Mouse (Mus musculus): ENCODE results near the gene Mtap. TPM values are rescaled to one million over a fixed set of nuclear protein-coding genes. Genes with fewer than 3 reads are reported as not detected.

Mtap gene
- 40.4 and 45.4 TPM in 2 replicates for total RNA-seq (2021)
- long read RNA-seq, transcript Mtap-201 (8 exons, 2,797 nt), result major isoform, 29 of 32 reads
- long read RNA-seq, partial matches to known transcripts, result 2 of 32 reads
- long read RNA-seq, other reads (novel, unspliced or antisense), result 1 of 32 reads

DNA sequence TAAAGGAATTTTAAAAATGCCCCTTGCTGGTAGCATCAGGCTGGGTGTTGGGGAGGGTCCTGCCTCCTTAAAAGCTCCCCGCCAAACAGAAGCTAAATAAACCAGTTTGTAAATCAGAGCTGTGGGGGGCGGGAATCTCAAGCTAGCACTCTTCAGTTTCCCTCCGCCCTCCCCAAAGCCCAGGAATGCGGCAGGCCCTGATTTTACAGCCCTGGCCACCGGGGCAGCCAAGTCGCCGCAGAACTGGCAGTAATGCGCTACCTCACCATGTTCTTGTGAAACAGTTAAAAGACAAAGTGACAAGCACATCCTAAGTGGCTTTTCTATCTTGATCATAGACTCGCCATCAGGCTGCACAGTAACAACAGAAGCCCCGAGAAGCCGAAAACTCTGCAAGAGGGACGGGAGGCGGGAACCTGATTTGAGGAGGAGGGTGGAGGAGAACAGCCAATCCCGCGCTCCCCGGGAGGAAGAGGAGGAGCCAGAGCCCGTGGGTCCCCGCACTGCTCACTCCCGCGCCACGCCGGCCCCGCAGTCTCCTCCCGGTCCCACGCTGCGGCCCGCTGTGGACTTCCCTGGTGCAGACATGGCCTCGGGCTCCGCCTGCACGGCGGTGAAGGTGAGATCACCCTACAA, at the start of gene Mtap:
Gene Mtap, plus strand, starts transcription at position 217 of the 636 bp plus-strand sequence.
- DNase-seq, result peak; percentile 88

GRCm38 (mm10) chr4:89089110-89089509, 47.8 kb upstream of the Mtap start:
- DNase-seq, result no peak

DNA sequence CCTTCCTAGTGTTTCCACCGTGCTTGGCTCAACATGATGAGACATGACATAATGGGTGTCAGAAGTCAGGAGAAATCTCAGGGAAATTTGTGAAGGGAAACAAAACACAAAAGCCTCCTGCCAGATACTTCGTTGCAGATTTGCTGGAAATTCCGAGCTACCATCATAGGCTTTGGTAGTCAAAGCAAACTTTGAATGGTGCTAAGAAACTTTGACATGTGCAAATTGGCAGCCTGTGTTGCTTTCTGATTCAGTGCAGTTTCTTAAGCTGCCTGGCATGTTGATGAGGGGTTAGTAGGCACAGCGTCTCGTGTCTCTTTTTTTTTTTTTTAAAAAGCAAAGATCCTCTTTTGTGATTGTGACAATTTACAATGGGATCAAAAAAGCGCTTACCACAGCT, 46.7 kb upstream of the Mtap start:
- DNase-seq, result no peak

- no peak for DNase-seq
These were observed 44.8 kb upstream of the Mtap start for GRCm38 (mm10) chr4:89092153-89092552.

DNA sequence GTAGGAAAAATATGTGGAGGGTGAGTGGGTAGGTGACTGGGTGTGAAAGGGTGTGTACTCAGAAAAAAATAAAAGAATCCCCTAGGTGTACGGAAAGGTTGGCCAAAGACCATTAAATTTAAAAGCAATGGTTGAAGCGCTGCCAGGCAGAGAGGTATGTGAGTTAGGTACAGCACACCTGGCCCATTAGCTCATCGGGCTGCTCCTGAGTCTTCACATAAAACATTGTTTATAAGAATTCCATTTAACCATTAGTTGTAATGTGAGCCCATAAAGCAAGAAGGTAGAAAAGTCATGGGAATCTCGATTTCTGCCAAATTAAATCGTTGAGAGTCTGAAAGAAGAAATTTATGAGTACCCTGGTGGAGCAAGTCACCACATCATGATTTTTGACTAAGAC, 42.1 kb upstream of the Mtap start:
- no peak for DNase-seq

GRCm38 (mm10) chr4:89098261-89098660, 38.7 kb upstream of the Mtap start:
- no peak for DNase-seq

DNA sequence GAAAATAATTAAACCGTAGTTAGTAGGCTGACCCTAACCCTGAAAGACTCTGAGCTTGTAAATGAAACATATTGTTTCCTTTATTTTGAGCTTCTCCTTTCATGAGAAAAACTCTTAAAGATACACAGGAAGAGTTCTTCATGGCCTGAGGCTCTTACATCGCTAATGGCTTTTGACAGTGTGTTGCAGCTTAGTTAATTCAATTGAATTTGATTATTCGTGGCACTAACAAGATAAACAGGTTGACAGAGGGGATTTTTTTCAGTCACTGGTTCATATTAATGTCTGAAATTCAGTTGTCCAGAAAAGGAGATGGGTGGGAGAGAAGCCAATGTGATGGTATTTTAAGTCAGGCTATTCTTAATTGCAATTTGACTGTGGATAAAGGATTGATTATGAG, 35.6 kb upstream of the Mtap start:
- DNase-seq, result no peak

GRCm38 (mm10) chr4:89102283-89102682, 34.6 kb upstream of the Mtap start:
- DNase-seq, result no peak

DNA sequence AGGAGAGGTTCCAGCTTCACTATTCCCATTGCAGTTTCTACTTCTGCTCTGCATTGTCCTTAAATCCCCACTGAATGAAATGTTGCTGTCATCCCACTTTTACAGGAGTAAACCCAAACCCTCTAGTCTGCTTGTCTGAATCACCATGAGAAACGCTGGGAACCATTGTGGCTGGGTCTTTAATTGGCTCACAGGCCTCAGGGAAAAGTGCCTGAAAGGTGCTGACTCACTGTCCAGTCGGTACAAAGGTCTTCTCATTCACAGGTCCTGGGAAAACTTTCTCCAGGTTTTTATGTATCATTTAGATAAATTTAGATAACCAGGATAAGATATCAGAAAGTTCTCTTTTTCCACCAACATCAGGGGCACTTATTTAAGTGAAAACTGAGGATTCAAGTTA, 31.4 kb upstream of the Mtap start:
- DNase-seq, result no peak

DNA sequence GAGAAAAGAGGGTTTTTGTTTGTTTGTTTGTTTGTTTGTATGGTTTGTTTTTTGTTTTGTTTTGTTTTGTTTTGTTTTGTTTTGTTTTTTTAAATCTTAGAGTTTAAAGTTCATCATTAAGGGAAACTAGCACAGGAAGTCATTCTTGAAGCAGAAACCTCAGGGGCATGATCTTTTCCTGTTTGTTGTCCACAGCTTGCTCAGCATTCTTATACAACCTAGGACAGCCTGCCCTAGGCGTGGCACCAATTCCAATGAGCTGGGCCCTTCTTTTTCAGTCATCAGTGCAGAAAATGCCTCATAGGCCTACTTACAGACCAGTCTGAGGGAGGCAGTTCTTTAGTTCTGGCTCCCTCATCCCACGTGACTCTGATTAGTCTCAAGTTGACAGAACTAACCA, 30.4 kb upstream of the Mtap start:
- no peak for DNase-seq

GRCm38 (mm10) chr4:89112168-89112710, 24.7 kb upstream of the Mtap start:
- peak; percentile 16 for DNase-seq

DNA sequence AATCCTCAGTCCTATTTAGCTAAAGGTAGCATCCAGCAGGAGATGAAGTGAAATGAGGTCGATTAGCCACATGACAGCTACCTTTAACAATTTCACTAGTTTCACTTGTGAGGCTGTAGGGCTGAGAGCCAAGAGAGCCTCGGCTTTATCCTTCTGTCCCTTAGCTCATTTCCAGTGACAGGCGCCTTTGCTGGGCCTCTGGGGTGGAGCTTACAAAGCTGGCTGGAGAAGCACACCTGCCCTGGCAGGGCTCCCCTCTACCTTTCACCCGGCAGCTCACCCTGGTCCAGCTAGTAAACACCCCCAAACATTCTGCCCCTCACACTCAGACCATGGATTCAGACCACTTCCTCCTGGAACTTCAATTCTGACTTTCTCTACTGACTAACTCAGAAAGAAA, 24.1 kb upstream of the Mtap start:
- no peak for DNase-seq

DNA sequence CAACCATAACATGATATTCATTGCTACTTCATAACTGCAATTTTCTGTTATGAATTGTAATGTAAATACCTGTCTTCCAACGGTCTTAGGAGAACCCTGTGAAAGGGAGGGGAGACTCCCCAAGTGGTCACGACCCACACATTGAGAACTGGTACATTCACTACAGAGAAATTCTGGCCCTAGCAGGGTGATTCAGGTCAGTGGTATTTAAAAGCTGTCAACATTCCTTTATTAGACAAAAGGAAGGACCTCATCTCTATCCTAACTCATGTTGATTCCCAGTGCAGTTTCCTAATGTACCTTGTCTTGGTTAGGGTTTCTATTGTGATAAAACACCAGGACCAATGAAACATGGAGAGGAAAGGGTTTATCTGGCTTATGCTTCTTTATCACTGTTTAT, 20.9 kb upstream of the Mtap start:
- no peak for DNase-seq

DNA sequence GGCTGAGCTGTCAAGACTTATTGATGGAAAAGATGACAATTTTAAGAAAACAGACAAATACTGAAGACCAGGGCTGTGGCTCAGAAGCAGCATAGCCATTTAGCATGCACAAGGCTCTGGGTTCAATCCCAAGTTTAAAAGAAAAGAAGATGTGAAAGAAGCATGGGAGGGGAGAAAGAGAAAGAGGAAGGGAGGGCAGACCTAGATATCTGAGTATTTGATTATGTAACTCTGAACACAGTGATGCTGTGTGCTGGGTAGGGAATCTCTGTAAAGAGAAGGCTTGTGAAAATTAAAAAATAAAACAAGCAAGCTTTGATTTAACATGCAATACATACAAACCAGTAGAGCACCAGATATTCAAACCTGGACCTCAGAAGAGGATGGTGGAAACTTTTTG, 17.0 kb upstream of the Mtap start:
- no peak for DNase-seq

GRCm38 (mm10) chr4:89120353-89120752, 16.6 kb upstream of the Mtap start:
- no peak for DNase-seq

DNA sequence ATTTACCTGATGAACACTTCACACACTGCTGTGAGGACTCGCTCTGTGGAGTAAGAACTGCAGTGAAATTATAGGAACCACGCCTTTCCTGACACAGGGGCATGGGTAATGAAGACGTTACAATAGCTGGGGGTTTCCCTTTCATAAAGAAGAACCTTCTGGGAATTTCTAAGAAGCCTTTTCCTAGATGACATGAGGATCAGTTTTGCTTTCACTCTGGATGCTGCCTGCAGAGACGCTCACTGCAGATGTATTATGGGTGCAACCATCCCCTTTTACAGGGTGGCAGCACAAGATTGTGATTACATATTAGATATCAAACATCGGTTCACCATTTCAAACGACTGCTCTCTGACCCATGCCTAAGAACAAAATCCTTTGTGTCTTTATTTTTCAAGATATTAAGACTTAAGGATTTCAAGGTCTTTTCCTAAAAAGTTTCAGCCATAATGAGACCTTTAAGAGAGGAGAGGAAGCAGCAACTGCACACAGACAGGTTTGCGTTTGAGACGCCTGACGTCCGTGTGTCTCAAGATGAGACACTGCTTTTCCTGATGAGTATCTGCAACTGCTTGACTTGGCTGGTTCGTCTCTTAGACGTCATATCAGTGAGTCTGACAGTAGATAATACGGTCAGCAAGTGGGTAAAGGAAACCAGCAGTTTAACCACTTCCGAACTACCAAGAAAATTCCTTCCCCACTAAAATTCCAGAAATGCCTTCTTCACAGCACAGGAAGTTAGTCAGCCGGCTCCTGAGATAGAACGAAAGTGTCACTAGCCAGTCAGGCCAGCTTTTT, 13.3 kb upstream of the Mtap start:
- no peak for DNase-seq

- DNase-seq, result no peak
These were observed 9.2 kb upstream of the Mtap start for GRCm38 (mm10) chr4:89127674-89128073.

DNA sequence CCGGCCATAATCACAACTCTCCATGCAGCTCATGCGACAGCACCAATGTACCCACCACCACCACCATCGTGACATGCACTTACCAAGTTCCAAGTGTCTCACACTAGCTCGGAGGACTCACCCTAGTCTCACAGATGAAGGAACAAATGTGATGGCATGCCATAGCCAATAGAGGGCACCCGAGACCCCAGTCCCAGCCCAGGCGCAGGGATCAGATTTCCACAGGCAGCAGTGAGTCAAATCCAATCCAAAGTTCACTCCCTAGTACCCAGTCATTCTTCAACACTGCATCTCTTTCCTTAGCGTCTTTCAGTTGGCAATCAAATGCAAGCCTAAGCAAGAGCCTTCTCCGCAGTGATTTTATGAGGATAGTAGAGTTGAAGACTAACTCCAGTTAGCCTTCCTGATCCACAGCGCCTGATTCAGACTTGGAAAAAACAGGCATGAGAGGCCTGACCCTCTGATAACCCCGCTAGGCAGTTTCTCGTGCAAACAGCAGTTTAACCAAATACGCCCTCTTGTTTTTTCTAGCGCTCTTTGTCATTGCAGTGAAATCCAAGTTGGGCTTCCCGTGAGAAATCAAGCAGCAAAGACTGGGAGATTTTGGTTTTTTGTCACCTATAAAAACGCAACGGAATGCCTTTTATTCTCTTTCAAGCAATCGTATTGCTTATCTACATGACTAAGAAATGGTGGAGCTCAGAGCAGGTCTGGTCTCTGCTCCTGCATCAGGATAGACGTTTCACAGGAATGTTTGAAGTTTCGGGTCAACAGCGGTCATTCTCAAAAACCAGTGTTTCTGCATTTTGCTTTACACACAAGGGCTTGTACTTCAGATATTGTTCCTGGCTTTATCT, 8.6 kb upstream of the Mtap start:
- DNase-seq, result peak; percentile 56

- DNase-seq, result no peak
These were observed 8.0 kb upstream of the Mtap start for GRCm38 (mm10) chr4:89128937-89129277.

DNA sequence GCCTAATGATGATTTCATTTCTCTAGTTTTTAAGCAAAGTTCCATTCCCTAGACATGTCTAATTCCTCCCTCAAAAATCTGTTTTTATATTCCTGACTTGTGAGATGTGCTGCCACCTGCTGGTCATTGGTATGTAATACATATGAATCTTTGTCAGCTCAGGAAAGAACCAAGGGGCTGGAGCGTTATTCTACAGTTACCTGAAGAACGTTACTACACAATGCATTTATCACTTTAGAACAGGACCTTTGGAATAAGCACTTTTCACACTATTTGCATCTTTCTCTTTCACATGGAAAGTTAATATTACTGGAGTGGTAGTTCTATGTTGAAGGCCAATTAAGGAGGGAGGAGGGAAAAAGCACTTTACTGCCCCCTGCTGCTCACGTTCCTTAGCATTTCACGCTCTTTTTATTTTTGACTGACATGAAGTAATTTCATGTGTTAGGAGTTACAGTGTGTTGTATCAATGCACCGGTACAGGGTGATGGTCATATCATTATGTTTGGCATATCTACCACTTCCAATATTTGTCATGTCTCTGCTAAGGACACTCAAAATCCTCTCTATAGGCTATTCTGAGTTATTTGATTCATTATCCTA, 7.5 kb upstream of the Mtap start:
- DNase-seq, result peak; percentile 64

- no peak for DNase-seq
These were observed 5.1 kb upstream of the Mtap start for GRCm38 (mm10) chr4:89131795-89132194.

GRCm38 (mm10) chr4:89136356-89136755, 566 bp upstream of the Mtap start:
- DNase-seq, result no peak
